Mouse (Mus musculus) layer of hippocampus, adult 2 months (tissue): ENCODE data around the gene Aoc2. TPM values are rescaled to one million over a fixed set of nuclear protein-coding genes. Genes with fewer than 3 reads are reported as not detected.

Experiments used
- DNase-seq, 2 experiments: peaks; one replicate each; pipeline ENCODE4 v3.0.0; 2022; ENCODE audit warnings: low spot score in 2 of 2
- H3K27ac ChIP-seq: fragments of 200-600 bp; 2 replicates; pipeline ENCODE4 v1.8.1; 2022
- H3K4me3 ChIP-seq: fragments of 200-600 bp; 2 replicates; pipeline ENCODE4 v1.8.1; 2022; ENCODE audit warnings: mild to moderate bottlenecking
- CTCF ChIP-seq: fragments of 200-600 bp; conservative IDR thresholded peaks from 2 replicates; pipeline ENCODE4 v1.8.1; 2022; ENCODE audit warnings: antibody characterized with exemption, mild to moderate bottlenecking, moderate library complexity
- microRNA-seq, 2 experiments: library from miRNA; unstranded; fragments of <30 nt; microRNA quantifications; one replicate each; pipeline ENCODE4 v1.2.0; 2021
- total RNA-seq, 2 experiments: library from RNA; stranded (reverse); gene quantifications; 2 replicates each; pipeline ENCODE4 v1.2.3; 2021

The Aoc2 gene
- total RNA-seq, 2 experiments from 2014 or later: 6.8 to 7.5 TPM

GRCm38 (mm10) chr11:101378926-101379325 is 54.1 kb downstream of the Aoc2 start:
- no peak overlapping the region for H3K27ac ChIP-seq
- DNase-seq: no peak
- no peak for TF ChIP-seq CTCF
- H3K4me3 ChIP-seq: no peak overlapping the region

Small RNA genes lying within 50 kb of the gene (microRNA-seq; reads per million reads assigned to microRNA genes)
- gene Gm25593: 0 reads per million in 2 experiments

Other genes starting within 250 kb of the Aoc2 start
- gene Hsd17b1, start 246.7 kb upstream of the Aoc2 start, total RNA-seq: under 1 TPM; 0.71 to 0.92 TPM
- gene Coasy, start 242.5 kb upstream of the Aoc2 start, total RNA-seq: 10 to 100 TPM; 24.9 to 25.8 TPM
- gene Mlx, start 237.8 kb upstream of the Aoc2 start, total RNA-seq: 10 to 100 TPM; 40.0 to 41.1 TPM
- gene Psmc3ip, start 229.6 kb upstream of the Aoc2 start, total RNA-seq: 1 to 10 TPM; 4.4 to 4.7 TPM
- 10 to 100 TPM; 55.0 to 56.6 TPM for gene Retreg3, start 205.2 kb upstream of the Aoc2 start, total RNA-seq
- 10 to 100 TPM; 41.7 to 42.6 TPM for gene Tubg1, start 205.1 kb upstream of the Aoc2 start, total RNA-seq
- 10 to 100 TPM; 40.2 to 44.5 TPM for gene Tubg2, start 169.2 kb upstream of the Aoc2 start, total RNA-seq
- gene Cntnap1, start 154.5 kb upstream of the Aoc2 start, total RNA-seq: 100 to 1,000 TPM; 169 to 171 TPM
- gene Plekhh3, start 153.7 kb upstream of the Aoc2 start, total RNA-seq: 10 to 100 TPM; 14.5 to 15.4 TPM
- not detected for gene Ccr10, start 149.6 kb upstream of the Aoc2 start, total RNA-seq
- 10 to 100 TPM; 73.6 to 81.8 TPM for gene Ezh1, start 98.6 kb upstream of the Aoc2 start, total RNA-seq
- gene Ramp2, start 79.0 kb upstream of the Aoc2 start, total RNA-seq: 10 to 100 TPM; 62.2 to 68.0 TPM
- 10 to 100 TPM; 68.8 to 69.4 TPM for gene Vps25, start 71.4 kb upstream of the Aoc2 start, total RNA-seq
- gene Wnk4, start 64.5 kb upstream of the Aoc2 start, total RNA-seq: 10 to 100 TPM; 11.3 to 11.4 TPM
- gene Cntd1, start 46.1 kb upstream of the Aoc2 start, total RNA-seq: under 1 TPM; 0.29 to 0.56 TPM
- 100 to 1,000 TPM in 1 of 2 experiments, 10 to 100 TPM in 1; 95.5 to 108 TPM for gene Coa3, start 45.9 kb upstream of the Aoc2 start, total RNA-seq
- gene Becn1, start 22.8 kb upstream of the Aoc2 start, total RNA-seq: 100 to 1,000 TPM; 219 to 223 TPM
- gene Psme3, start 8.8 kb upstream of the Aoc2 start, total RNA-seq: 100 to 1,000 TPM; 121 TPM
- under 1 TPM; 0.64 to 0.74 TPM for gene Aoc3, start 5.5 kb downstream of the Aoc2 start, total RNA-seq
- gene G6pc, start 42.5 kb downstream of the Aoc2 start, total RNA-seq: not detected
- 10 to 100 TPM; 47.2 to 51.2 TPM for gene Aarsd1, start 92.6 kb downstream of the Aoc2 start, total RNA-seq
- gene Gm27029, start 99.7 kb downstream of the Aoc2 start, total RNA-seq: 1 to 10 TPM; 6.7 to 7.4 TPM
- 10 to 100 TPM; 31.9 to 33.5 TPM for gene Rundc1, start 100.0 kb downstream of the Aoc2 start, total RNA-seq
- 1 to 10 TPM in 1 of 2 experiments, under 1 TPM in 1; 0.71 to 2.0 TPM for gene Ptges3l, start 100.3 kb downstream of the Aoc2 start, total RNA-seq
- 10 to 100 TPM; 31.6 to 32.9 TPM for gene Rpl27, start 117.2 kb downstream of the Aoc2 start, total RNA-seq
- 1 to 10 TPM; 2.4 to 3.5 TPM for gene Ifi35, start 123.3 kb downstream of the Aoc2 start, total RNA-seq
- gene Rnd2, start 139.9 kb downstream of the Aoc2 start, total RNA-seq: 100 to 1,000 TPM; 113 to 122 TPM
- gene Vat1, start 141.2 kb downstream of the Aoc2 start, total RNA-seq: 10 to 100 TPM; 25.3 to 27.7 TPM
- 1 to 10 TPM; 1.3 TPM for gene Brca1, start 226.9 kb downstream of the Aoc2 start, total RNA-seq
- gene Nbr1, start 227.1 kb downstream of the Aoc2 start, total RNA-seq: 100 to 1,000 TPM; 199 to 221 TPM